Mouse (Mus musculus): ENCODE results near the gene Rd3l. TPM values are rescaled to one million over a fixed set of nuclear protein-coding genes. Genes with fewer than 3 reads are reported as not detected.

Gene Rd3l
- polyA plus RNA-seq, 1 experiment from 2014 or later = not detected

DNA sequence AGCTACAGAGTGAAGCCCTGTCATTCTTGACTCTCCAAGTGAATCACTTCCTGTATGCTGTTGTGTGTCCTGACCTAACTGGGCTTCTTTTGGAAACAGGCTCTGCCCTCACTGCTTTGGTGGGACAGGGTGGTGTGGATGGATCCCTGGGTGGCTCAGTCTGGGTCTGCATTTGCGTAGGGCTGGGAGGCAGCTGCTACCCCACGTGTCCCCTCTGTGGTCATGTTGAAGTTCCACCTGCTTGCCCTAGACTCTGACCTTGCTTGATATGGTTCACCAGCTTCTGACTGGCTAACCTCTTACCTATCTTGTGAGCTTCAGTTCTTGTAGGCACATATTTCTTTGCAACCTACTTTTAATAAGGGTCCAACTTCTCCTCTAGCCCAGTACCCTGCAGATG lies 14.0 kb upstream of the Rd3l start:
- no peak overlapping the region for H3K9ac ChIP-seq
- no peaks in the 10 kb centered on the region for H3K9me3 ChIP-seq
- H3K4me2 ChIP-seq = no peak overlapping the region
- no peak overlapping the region for H3K4me3 ChIP-seq
- WGBS = 82% methylated on average over 2 of the region's 2 CpGs
- no peaks in the 10 kb centered on the region for H3K4me1 ChIP-seq (replicated peaks)
- no peaks in the 10 kb centered on the region for H3K36me3 ChIP-seq
- H3K27ac ChIP-seq (replicated peaks) = no peak overlapping the region
- H3K27me3 ChIP-seq = no peaks in the 10 kb centered on the region
- ATAC-seq (ENCODE audit: low FRiP score, low read depth) = no peak

DNA sequence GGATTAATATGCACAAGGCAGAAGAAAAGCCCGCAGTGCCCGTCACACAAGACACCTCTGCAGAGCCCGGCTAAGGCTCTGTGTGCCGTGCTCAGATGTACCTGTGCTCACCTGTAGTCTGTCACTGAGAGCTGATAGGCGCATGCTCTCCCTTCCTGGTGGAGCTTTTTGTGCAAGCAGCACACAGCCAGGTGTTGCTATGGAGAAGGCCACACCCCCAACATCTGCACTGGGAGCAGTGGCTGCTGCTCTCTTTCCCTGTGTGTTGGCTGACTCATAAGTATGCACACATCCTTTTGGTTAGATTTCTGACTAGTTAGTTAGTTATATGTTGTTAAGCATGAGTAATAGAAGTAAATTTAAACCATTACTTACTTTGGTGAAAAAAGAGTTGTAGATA lies 11.5 kb upstream of the Rd3l start:
- no peaks in the 10 kb centered on the region for H3K27me3 ChIP-seq
- H3K36me3 ChIP-seq = no peaks in the 10 kb centered on the region
- no peak overlapping the region for H3K4me2 ChIP-seq
- no peak overlapping the region for H3K4me3 ChIP-seq
- 92% methylated on average over 5 of the region's 5 CpGs for WGBS
- no peaks in the 10 kb centered on the region for H3K9me3 ChIP-seq
- H3K27ac ChIP-seq (replicated peaks) = no peak overlapping the region
- no peak overlapping the region for H3K9ac ChIP-seq
- no peak for ATAC-seq (ENCODE audit: low FRiP score, low read depth)
- no peaks in the 10 kb centered on the region for H3K4me1 ChIP-seq (replicated peaks)

- Histone ChIP-seq H3K4me1 (replicated peaks) (no peaks in the 10 kb centered on the region), H3K9ac (no peak overlapping the region), H3K9me3 (no peaks in the 10 kb centered on the region), H3K4me3 (no peak overlapping the region), H3K27ac (replicated peaks) (no peak overlapping the region), H3K27me3 (no peaks in the 10 kb centered on the region), H3K4me2 (no peak overlapping the region), H3K36me3 (no peaks in the 10 kb centered on the region)
- ATAC-seq (ENCODE audit: low FRiP score, low read depth) = no peak
- WGBS = 49% methylated on average over 9 of the region's 9 CpGs
Measured at GRCm38 (mm10) chr12:111986756-111987155, 5.6 kb upstream of the Rd3l start.

GRCm38 (mm10) chr12:111983165-111983564 lies 2.0 kb upstream of the Rd3l start:
- Histone ChIP-seq H3K27me3 (no peaks in the 10 kb centered on the region), H3K9ac (no peak overlapping the region), H3K36me3 (no peaks in the 10 kb centered on the region), H3K27ac (replicated peaks) (no peak overlapping the region), H3K4me2 (no peak overlapping the region), H3K4me3 (no peak overlapping the region), H3K4me1 (replicated peaks) (no peaks in the 10 kb centered on the region), H3K9me3 (no peaks in the 10 kb centered on the region)
- 77% methylated on average over 2 of the region's 2 CpGs for WGBS
- no peak for ATAC-seq (ENCODE audit: low FRiP score, low read depth)

DNA sequence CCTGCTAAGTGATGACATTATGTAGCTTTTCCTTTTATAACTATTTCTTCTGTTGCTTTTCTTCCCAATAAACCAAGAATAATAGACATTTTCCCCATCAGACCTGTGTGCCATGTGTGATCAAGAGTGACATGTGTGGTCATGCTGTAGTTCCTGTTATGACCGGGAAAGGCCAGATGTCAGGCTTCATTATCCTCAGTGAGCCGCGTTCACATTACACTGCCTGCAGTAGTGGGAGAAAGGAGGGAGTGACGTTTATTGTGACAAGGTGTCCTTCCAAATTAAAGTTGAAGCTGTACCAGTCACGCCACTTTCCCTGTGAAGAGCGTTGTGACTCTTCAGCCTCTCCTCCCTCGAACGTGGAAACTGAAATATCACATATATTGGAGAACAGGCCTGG lies 714 bp upstream of the Rd3l start:
- Histone ChIP-seq H3K27ac (replicated peaks) (no peak overlapping the region), H3K9ac (no peak overlapping the region), H3K4me3 (no peak overlapping the region), H3K27me3 (no peaks in the 10 kb centered on the region), H3K4me1 (replicated peaks) (peaks cover 4% of the 10 kb centered on the region; the same call in 1 of the 2 replicates), H3K4me2 (no peak overlapping the region), H3K9me3 (no peaks in the 10 kb centered on the region), H3K36me3 (no peaks in the 10 kb centered on the region)
- WGBS = 74% methylated on average over 8 of the region's 8 CpGs
- ATAC-seq (ENCODE audit: low FRiP score, low read depth) = no peak

GRCm38 (mm10) chr12:111978274-111978673 lies 2.8 kb downstream of the Rd3l start:
- peaks cover 8% of the 10 kb centered on the region for H3K4me1 ChIP-seq (replicated peaks)

GRCm38 (mm10) chr12:111977138-111977537 lies 4.0 kb downstream of the Rd3l start:
- H3K9me3 ChIP-seq = no peaks in the 10 kb centered on the region
- H3K9ac ChIP-seq = no peak overlapping the region
- no peaks in the 10 kb centered on the region for H3K27me3 ChIP-seq
- H3K4me3 ChIP-seq = no peak overlapping the region
- no peaks in the 10 kb centered on the region for H3K36me3 ChIP-seq
- no peak overlapping the region for H3K4me2 ChIP-seq
- no peak for ATAC-seq (ENCODE audit: low FRiP score, low read depth)
- 51% methylated on average over 6 of the region's 6 CpGs for WGBS
- no peak overlapping the region for H3K27ac ChIP-seq (replicated peaks)
- peaks cover 8% of the 10 kb centered on the region for H3K4me1 ChIP-seq (replicated peaks)

More at GRCm38 (mm10) chr12:111978274-111978673, 2.8 kb downstream of the Rd3l start:
- H3K27me3 ChIP-seq = no peaks in the 10 kb centered on the region
- H3K36me3 ChIP-seq = no peaks in the 10 kb centered on the region
- H3K4me2 ChIP-seq = no peak overlapping the region
- no peaks in the 10 kb centered on the region for H3K9me3 ChIP-seq
- H3K27ac ChIP-seq (replicated peaks) = no peak overlapping the region
- H3K9ac ChIP-seq = no peak overlapping the region
- 79% methylated on average over 6 of the region's 6 CpGs for WGBS
- ATAC-seq (ENCODE audit: low FRiP score, low read depth) = no peak
- no peak overlapping the region for H3K4me3 ChIP-seq

DNA sequence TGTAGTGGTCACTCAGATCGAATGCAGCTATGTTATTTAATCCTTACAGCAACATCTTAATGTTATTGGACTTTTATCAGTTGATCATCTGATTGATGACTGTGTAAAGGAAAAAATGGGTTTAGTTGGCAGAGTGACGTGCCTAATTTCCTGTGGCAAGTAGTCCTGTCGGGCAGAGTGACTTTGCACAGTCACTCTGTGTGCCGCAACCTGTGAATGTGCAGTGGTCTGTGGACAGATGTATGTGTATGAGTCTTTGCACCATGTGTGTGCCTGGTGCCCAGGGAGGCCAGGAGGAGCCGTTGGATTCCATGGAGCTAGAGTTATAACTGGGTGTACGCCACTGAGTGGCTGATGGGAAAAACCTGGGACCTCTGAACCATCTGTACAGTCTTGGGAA lies 6.5 kb downstream of the Rd3l start:
- H3K36me3 ChIP-seq = no peaks in the 10 kb centered on the region
- no peak for ATAC-seq (ENCODE audit: low FRiP score, low read depth)
- peaks cover 8% of the 10 kb centered on the region for H3K4me1 ChIP-seq (replicated peaks)
- no peaks in the 10 kb centered on the region for H3K9me3 ChIP-seq
- no peak overlapping the region for H3K27ac ChIP-seq (replicated peaks)
- WGBS = 84% methylated on average over 6 of the region's 6 CpGs
- no peak overlapping the region for H3K4me3 ChIP-seq
- no peak overlapping the region for H3K4me2 ChIP-seq
- H3K27me3 ChIP-seq = no peaks in the 10 kb centered on the region
- H3K9ac ChIP-seq = no peak overlapping the region

- no peak overlapping the region for H3K9ac ChIP-seq
- H3K4me3 ChIP-seq = no peak overlapping the region
- no peak for ATAC-seq (ENCODE audit: low FRiP score, low read depth)
- H3K36me3 ChIP-seq = no peaks in the 10 kb centered on the region
- H3K9me3 ChIP-seq = no peaks in the 10 kb centered on the region
- 90% methylated on average over 10 of the region's 10 CpGs for WGBS
- H3K27ac ChIP-seq (replicated peaks) = no peak overlapping the region
- peaks cover 8% of the 10 kb centered on the region for H3K4me1 ChIP-seq (replicated peaks)
- no peak overlapping the region for H3K4me2 ChIP-seq
- no peaks in the 10 kb centered on the region for H3K27me3 ChIP-seq
Measured at GRCm38 (mm10) chr12:111972504-111972903, 8.6 kb downstream of the Rd3l start.

GRCm38 (mm10) chr12:111971231-111971686 lies 9.9 kb downstream of the Rd3l start, which contains the start of gene Tdrd9:
Tdrd9 (plus strand) TSS chr12:111971559.
- Histone ChIP-seq H3K4me3 (no peak within 1 kb of the TSS), H3K27ac (replicated peaks) (no peak within 1 kb of the TSS), H3K4me2 (no peak within 1 kb of the TSS), H3K9ac (no peak within 1 kb of the TSS), H3K9me3 (no peaks in the 10 kb centered on the region), H3K27me3 (no peaks in the 10 kb centered on the region), H3K4me1 (replicated peaks) (peaks cover under 1% of the 10 kb centered on the region), H3K36me3 (no peaks in the 10 kb centered on the region)
- 86% methylated on average over 18 of the region's 18 CpGs for WGBS
- no peak for ATAC-seq (ENCODE audit: low FRiP score, low read depth)

DNA sequence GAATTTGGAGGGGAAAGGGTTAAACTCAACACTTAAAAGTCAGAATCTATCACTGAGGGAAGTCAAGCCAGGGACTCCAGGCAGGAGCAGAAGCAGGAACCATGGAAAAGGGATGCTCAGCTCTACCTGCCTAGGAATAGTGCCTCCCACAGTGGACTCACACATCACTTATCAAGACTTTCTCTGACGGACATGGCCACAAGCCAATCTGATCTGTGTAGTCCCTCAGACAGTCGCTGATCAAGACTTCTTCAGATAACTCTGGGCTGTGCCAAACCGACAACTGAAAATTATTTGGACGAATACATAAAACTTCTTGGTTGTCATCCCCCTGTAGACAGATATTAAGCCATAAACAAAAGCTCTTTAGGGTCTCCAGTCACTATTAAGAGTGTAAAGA lies 11.0 kb downstream of the Rd3l start:
- H3K4me3 ChIP-seq = no peak overlapping the region
- peaks cover 13% of the 10 kb centered on the region for H3K4me1 ChIP-seq (replicated peaks)
- H3K36me3 ChIP-seq = no peaks in the 10 kb centered on the region
- H3K9me3 ChIP-seq = no peaks in the 10 kb centered on the region
- H3K9ac ChIP-seq = no peak overlapping the region
- no peak for ATAC-seq (ENCODE audit: low FRiP score, low read depth)
- no peak overlapping the region for H3K4me2 ChIP-seq
- WGBS = 86% methylated on average over 4 of the region's 4 CpGs
- no peak overlapping the region for H3K27ac ChIP-seq (replicated peaks)
- no peaks in the 10 kb centered on the region for H3K27me3 ChIP-seq

DNA sequence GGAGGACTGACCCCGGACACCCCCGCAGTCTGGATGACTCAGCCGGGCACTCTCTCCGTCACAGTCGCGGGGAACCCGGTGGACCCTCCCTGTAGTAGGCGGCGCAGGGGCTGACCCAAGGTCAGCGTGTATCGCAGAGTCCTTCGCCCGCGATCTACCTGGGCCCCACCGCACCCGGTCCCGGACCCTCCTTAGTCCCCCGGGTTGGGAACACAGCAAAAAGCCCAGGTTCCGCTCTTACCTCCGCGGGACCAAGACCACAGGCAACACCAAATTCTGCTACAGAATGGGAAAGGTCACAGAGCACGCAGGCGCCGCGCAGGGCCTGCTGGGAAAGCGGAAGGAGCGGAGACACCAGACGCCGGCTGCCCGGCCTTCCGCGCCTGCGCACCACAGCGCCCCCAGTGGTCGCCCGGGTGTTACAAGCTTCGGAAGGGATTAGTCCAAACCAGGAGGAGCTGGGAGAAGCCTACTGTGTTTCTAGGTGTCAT lies 14.4 kb downstream of the Rd3l start, which contains the start of gene Atp5mpl:
TSS of gene Atp5mpl (minus strand) at position 295 of the 491 bp plus-strand sequence.
- 1% methylated on average over 37 of the region's 37 CpGs for WGBS
- peak; percentile 95 for ATAC-seq (ENCODE audit: low FRiP score, low read depth)
- H3K4me3 ChIP-seq = peak within 1 kb of the TSS; percentile 91
- peaks cover 6% of the 10 kb centered on the region for H3K36me3 ChIP-seq
- peak within 1 kb of the TSS; percentile 79 for H3K27ac ChIP-seq (replicated peaks)
- H3K4me1 ChIP-seq (replicated peaks) = peaks cover 17% of the 10 kb centered on the region
- no peaks in the 10 kb centered on the region for H3K27me3 ChIP-seq
- H3K9me3 ChIP-seq = no peaks in the 10 kb centered on the region
- H3K9ac ChIP-seq = peak within 1 kb of the TSS; percentile 93
- peak within 1 kb of the TSS; percentile 94 for H3K4me2 ChIP-seq

DNA sequence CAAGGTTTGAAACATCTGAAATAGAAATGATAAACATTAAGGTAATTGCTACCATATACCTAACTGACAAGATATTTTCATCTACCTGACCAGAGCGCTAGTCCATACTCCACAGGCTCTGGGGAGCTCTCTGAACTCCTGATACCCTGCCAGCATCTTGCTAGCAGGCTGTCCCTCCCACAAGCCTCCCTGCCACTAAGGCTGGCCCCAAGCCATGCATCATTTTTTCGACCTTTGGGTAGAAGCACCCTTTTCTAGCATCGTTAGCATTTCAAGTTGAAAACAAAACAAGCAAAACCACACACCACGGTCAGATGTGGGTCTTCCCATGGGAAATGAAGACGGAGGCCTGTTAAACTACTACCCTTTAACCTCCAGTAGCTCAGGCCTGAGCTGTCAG lies 17.8 kb downstream of the Rd3l start:
- peaks cover 17% of the 10 kb centered on the region for H3K4me1 ChIP-seq (replicated peaks)
- no peak overlapping the region for H3K4me2 ChIP-seq
- H3K27ac ChIP-seq (replicated peaks) = no peak overlapping the region
- no peaks in the 10 kb centered on the region for H3K9me3 ChIP-seq
- no peaks in the 10 kb centered on the region for H3K27me3 ChIP-seq
- H3K36me3 ChIP-seq = peaks cover 32% of the 10 kb centered on the region
- WGBS = 90% methylated on average over 5 of the region's 5 CpGs
- no peak overlapping the region for H3K9ac ChIP-seq
- no peak overlapping the region for H3K4me3 ChIP-seq
- ATAC-seq (ENCODE audit: low FRiP score, low read depth) = no peak
